Mouse (Mus musculus) left cerebral cortex, postnatal 14 days (tissue): ENCODE measurements around the gene Gls. TPM values are rescaled to one million over a fixed set of nuclear protein-coding genes. Genes with fewer than 3 reads are reported as not detected.

Experiments used
- DNase-seq, 2 experiments: peaks; one replicate each; pipeline ENCODE4 v3.0.0; 2021 to 2022; ENCODE audit warnings: low spot score in 2 of 2, mixed read lengths in 1 of 2
- intact Hi-C: fragments of 180-260 bp; cut with DNase I; formaldehyde crosslinking; loops from one replicate; pipeline ENCODE4 v1.15.1; 2025
- total RNA-seq, 2 experiments: library from RNA; stranded (reverse); gene quantifications; 2 replicates each; pipeline ENCODE4 v1.2.3; 2021

Gene Gls
- total RNA-seq, 2 experiments from 2014 or later, result 317 to 346 TPM

GRCm38 (mm10) chr1:52252447-52252846 is 19.4 kb upstream of the Gls start:
- intact Hi-C loops, result no loop called here
- DNase-seq, result no peak

GRCm38 (mm10) chr1:52251038-52251735 is 18.2 kb upstream of the Gls start:
- intact Hi-C loops, result no loop called here
- DNase-seq, result no peak

GRCm38 (mm10) chr1:52248899-52249556 is 16.0 kb upstream of the Gls start:
- intact Hi-C loops, result no loop called here
- DNase-seq, result no peak

GRCm38 (mm10) chr1:52242270-52242669 is 9.2 kb upstream of the Gls start:
- DNase-seq, result no peak
- intact Hi-C loops, result no loop called here

- no peak for DNase-seq
- intact Hi-C loops, result loop anchor here (10.0 kb wide), 1 partner anchor 492 kb away; the partner anchor contains the start of gene Mfsd6
Measured at GRCm38 (mm10) chr1:52232766-52233140, 279 bp downstream of the Gls start.

- DNase-seq, result peak; percentile 67 to 69
- intact Hi-C loops, result loop anchor here (10.0 kb wide), 1 partner anchor 493 kb away; the partner anchor contains the start of gene Mfsd6
Measured at GRCm38 (mm10) chr1:52231939-52232765, 880 bp downstream of the Gls start.

GRCm38 (mm10) chr1:52230404-52230803 is 2.6 kb downstream of the Gls start:
- intact Hi-C loops, result loop anchor here (10.0 kb wide), 1 partner anchor 494 kb away; the partner anchor contains the start of gene Mfsd6
- DNase-seq, result no peak

GRCm38 (mm10) chr1:52228178-52228577 is 4.9 kb downstream of the Gls start:
- intact Hi-C loops, result no loop called here

GRCm38 (mm10) chr1:52226416-52226815 is 6.6 kb downstream of the Gls start:
- intact Hi-C loops, result no loop called here
- DNase-seq, result no peak

More at GRCm38 (mm10) chr1:52228178-52228577, 4.9 kb downstream of the Gls start:
- no peak for DNase-seq

GRCm38 (mm10) chr1:52216766-52217165 is 16.3 kb downstream of the Gls start:
- intact Hi-C loops, result no loop called here
- DNase-seq, result no peak

GRCm38 (mm10) chr1:52182992-52183391 is 50.0 kb downstream of the Gls start:
- intact Hi-C loops, result no loop called here
- no peak for DNase-seq

GRCm38 (mm10) chr1:52181994-52182393 is 51.0 kb downstream of the Gls start:
- DNase-seq, result no peak
- intact Hi-C loops, result no loop called here

GRCm38 (mm10) chr1:52179939-52180568 is 53.0 kb downstream of the Gls start:
- intact Hi-C loops, result no loop called here
- no peak for DNase-seq

GRCm38 (mm10) chr1:52176999-52177398 is 56.0 kb downstream of the Gls start:
- DNase-seq, result no peak
- intact Hi-C loops, result no loop called here

- DNase-seq, result no peak
- intact Hi-C loops, result no loop called here
Measured at GRCm38 (mm10) chr1:52175983-52176382, 57.0 kb downstream of the Gls start.

- DNase-seq, result no peak
- intact Hi-C loops, result no loop called here
Measured at GRCm38 (mm10) chr1:52175321-52175720, 57.7 kb downstream of the Gls start.

- DNase-seq, result no peak
- intact Hi-C loops, result no loop called here
Measured at GRCm38 (mm10) chr1:52171271-52171670, 61.8 kb downstream of the Gls start.

- intact Hi-C loops, result no loop called here
- DNase-seq, result no peak
Measured at GRCm38 (mm10) chr1:52170747-52171146, 62.3 kb downstream of the Gls start.

GRCm38 (mm10) chr1:52170057-52170456 is 63.0 kb downstream of the Gls start:
- intact Hi-C loops, result no loop called here
- DNase-seq, result no peak
